Mouse (Mus musculus) T-helper 17 cell (primary cell): Measurements from ENCODE around the gene Gch1.
"Not testable (repeated sequence)": the region's sequence is repeated elsewhere in the genome, so short reads cannot be mapped to it uniquely, and the experiment has no call there.

Source experiments
- in situ Hi-C, 2 experiments: fragments of 300-600 bp; cut with MboI, MseI; formaldehyde crosslinking; loops; 1 replicate in 1 of 2; 2 replicates in 1 of 2; pipeline ENCODE4 v1.15.1; 2025; ENCODE audit warnings: high pct_unique_total_duplicates in 2 of 2

The Gch1 gene

DNA sequence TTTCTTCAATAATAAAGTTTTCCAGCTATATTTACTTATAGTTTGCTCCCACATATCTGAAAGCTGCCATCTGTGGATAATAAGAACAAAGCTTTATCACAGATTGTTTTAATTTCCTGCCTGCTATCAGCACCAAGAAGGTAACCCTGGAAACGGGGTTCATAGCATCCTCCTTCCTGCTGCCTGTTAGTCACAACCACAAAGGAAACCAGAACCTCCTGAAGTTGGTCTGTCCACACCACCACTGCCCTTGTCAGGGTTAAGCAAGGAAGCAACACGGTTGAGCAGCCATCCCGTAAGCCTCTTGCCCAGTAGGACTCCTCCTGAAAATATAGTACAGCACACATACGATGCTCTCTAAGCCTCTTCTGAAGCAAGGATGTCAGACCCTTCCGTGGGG lies 17.1 kb downstream of the Gch1 start:
- in situ Hi-C loops: loop anchor here in 1 of 2 experiments (10.0 kb wide), 1 partner anchor 533 kb away; no protein-coding TSS in a partner anchor

- in situ Hi-C loops: loop anchor here in 1 of 2 experiments (10.0 kb wide), 1 partner anchor 534 kb away; no protein-coding TSS in a partner anchor
These were observed 18.6 kb downstream of the Gch1 start for GRCm38 (mm10) chr14:47170499-47171109.

- in situ Hi-C loops: loop anchor here in 1 of 2 experiments (10.0 kb wide), 1 partner anchor 535 kb away; no protein-coding TSS in a partner anchor
These were observed 19.4 kb downstream of the Gch1 start for GRCm38 (mm10) chr14:47169677-47170410.

- in situ Hi-C loops: no loop called here
These were observed 23.5 kb downstream of the Gch1 start for GRCm38 (mm10) chr14:47165741-47166140.

GRCm38 (mm10) chr14:47165117-47165516 lies 24.1 kb downstream of the Gch1 start:
- in situ Hi-C loops: no loop called here

GRCm38 (mm10) chr14:47161921-47162427 lies 27.2 kb downstream of the Gch1 start:
- in situ Hi-C loops: no loop called here

DNA sequence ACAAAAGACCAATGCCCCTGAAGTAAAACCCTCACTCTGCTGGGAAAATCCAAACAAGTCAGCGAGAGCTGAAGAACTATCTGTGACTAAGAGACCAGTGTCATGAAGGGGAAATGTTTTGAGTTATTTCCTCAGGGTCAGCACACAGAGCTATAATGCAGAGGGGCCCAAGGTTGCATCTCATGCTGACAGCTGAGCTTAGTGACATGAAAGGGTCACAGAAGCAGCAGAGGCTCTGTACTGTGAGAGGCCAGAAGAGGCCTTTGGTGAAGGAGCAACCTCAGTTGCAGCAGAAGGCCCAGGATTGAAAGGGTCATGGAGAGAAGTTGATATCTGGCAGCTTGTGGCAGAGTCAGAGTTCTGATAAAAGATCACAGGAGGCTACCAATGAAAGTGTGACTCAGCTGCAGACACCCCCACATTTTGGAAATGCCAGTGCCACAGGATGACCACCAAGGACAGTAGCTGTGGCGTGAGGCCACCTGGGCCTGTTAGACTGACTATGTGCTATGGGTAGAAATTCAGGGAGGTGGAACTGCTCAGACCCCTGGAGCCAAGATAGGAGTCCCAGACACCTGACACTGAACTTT lies 29.1 kb downstream of the Gch1 start:
- in situ Hi-C loops: no loop called here

GRCm38 (mm10) chr14:47154303-47154702 lies 34.9 kb downstream of the Gch1 start:
- in situ Hi-C loops: no loop called here

GRCm38 (mm10) chr14:47151306-47151705 lies 37.9 kb downstream of the Gch1 start:
- in situ Hi-C loops: no loop called here

DNA sequence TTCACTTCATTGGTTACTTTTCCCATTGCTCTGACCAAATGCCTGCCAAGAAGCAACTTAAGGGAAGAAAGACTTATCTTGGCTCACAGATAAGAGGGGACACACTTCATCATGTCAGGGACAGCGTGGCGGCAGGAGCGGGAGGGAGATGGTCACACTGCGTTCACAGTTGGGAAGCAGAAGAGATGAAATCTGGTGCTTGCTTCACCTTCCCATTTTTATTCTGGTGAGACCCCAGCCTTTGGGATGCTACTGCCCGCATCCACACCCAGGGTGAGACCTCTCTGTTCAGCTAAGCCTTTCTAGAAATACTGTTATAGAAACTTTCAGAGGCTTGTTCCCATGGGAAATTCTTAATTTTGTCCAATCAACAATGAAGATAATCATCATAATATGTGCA lies 44.9 kb downstream of the Gch1 start:
- in situ Hi-C loops: no loop called here

DNA sequence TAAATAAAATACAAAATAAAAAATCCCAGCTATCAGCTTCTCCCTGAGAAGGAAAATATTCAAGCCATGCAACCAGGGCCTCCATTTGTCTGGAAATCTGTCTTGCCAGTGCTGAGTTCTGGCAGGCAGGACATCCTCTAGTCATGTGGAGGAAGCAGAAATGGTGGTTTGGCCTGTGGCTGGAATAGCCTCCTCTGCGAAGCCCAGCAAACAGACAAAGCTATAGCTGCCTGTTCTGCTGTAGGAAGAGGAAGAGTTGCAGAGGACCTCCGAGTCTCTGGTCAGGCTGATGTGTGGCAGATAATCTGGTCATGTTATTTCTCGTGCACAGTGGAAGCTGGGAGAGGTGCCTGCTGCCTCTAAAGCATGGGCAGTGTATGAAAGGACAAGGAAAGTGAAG lies 50.4 kb downstream of the Gch1 start:
- in situ Hi-C loops: no loop called here

DNA sequence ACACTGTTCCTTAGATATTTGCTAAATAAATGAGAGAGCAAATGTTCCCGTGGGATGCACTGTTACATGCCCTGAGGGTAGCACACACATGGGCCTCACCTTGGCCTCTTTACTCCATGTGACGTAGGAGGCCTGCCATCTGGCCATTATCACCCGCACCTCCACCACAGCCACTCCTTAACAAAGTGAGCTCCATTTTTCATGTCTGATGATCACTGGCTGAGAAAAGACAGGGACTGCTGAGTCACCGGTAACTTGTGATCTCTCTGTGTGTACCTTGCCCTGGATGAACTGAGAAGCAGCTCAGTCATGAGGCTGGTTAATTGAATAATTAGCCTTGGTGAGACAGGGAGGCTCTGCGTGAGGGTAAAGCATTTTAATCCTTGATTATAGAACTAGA lies 52.6 kb downstream of the Gch1 start:
- in situ Hi-C loops: no loop called here

DNA sequence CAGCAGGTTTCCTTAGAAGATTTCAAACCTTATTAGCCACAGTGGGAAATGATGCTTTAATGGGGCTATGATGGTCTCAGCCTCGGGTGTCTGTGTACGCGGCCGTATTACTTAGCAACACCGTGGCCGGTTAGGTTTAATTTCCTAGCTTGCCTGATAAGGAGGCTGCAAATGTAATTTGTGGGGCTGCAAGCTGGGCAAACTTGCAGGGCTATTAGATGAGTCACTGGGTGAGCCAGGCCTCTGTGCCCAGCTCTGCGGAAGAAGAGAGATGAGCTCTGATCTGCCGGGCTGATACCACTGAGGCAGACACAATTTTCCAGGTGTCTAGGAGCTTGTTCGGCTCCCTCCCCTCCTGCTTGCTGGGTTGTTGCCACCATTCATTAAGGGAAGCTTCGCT lies 55.3 kb downstream of the Gch1 start:
- in situ Hi-C loops: no loop called here

DNA sequence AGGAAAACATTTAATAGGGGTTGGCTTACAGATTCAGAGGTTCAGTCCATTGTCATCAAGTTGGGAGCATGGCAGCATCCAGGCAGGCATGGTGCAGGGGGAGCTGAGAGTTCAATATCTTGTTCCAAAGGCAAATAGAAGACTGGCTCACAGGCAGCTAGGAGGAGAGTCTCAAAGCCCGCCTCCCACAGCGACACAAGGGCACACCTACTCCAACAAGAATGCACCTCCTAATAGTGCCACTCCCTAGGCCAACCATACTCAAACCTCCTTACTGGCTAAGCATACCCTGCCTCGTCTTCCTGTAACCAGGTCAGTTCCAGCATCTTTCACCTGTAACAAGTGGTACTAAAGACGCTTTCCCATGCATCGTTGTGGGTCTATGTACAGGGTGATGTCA lies 61.2 kb downstream of the Gch1 start:
- in situ Hi-C loops: no loop called here

- in situ Hi-C loops: no loop called here
These were observed 71.7 kb downstream of the Gch1 start for GRCm38 (mm10) chr14:47117522-47117921.

GRCm38 (mm10) chr14:47116062-47116762 lies 73.0 kb downstream of the Gch1 start:
- in situ Hi-C loops: no loop called here

DNA sequence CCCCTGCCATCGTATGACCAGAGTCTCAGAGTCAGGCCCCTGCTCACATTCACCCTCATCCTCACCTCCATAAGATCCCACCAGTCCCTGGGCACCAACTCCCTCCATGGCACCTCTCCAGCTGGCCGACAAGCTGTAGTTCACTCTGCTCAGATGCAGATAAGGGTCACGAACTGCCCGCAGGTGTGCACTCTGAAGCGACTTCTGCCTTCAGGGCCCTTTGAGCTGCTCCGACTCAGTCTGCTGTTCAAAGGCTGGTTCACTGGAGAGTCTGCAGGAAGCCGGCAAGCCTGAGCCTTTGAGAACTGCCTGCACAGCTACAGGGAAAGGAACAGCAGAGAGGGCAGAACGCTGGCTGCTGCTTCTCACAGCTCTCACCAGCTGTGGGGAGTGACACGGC lies 74.1 kb downstream of the Gch1 start:
- in situ Hi-C loops: no loop called here

DNA sequence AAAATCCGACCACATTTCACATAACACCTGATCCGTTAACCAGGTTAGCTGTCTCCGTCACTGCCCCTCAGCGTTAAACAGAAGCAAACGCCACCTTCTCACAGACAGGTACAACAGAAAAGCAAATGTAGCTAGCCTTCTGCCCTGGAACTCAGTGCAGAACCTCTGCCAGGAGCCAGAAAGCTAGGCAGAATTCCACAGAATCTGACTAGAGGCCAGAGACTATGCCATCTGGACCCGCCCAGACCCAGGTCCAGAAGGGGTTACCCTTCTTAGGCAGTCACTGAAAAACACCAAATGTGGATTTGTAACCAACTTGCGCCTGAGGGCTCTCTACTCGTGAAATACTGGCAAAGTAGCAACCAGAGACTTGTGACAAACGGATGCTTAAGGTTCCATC lies 77.9 kb downstream of the Gch1 start:
- in situ Hi-C loops: no loop called here

DNA sequence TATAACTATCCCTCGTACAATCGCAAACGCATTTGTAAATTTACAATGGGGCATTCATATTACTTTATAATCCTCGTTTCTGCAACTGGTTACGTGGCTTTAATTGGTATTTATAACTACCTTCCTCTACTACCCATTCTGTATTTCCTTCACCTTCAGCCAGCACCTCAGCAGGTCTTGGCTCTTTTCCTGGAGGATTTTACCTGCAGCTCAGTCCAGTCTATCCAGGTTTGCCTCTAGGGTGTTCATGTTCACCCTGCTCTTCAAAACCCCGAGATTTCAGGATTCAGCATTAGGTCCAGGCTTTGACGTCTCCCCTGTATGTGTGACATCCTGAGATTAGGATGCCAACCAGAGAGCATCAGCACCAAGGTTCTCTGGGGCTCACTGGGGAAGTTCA lies 78.8 kb downstream of the Gch1 start:
- in situ Hi-C loops: not testable (repeated sequence)

DNA sequence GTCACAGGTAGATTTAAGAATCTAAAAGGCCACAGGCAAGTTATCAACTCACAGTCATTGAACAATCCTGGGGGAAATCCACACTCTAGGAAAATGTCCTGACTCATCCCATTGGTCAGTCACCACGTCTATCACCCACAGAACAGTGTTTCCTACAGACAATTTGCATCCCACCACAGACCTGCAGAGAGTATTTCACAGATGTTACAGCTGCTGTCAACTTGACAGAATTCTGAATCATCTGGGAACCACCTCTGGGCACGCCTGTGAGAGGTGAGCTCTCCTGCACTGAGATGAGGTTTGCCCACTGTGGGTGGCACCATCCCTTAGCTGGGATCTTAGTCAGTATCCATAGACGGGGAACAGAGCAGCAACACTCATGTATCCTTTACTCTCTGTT lies 81.8 kb downstream of the Gch1 start:
- in situ Hi-C loops: loop anchor here in 1 of 2 experiments (10.0 kb wide), 1 partner anchor 1907 kb away; no protein-coding TSS in a partner anchor

DNA sequence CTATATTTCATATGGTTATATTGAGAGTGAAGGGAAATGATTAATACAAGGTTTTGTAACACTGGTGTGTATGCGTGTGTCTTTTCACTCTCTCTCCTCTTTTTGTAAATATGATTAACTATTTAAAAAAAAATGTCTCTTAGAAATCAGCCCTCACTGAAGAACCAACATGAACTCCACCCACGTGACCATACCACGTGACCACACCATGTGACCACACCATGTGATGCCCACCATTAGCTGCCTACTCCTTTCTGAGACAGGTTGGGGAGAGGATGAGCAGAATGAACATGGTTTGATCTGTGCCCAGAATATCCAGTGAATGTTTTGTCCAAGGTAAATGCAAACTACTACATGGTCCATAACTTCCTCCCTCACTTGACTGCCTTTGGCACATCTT lies 83.5 kb downstream of the Gch1 start:
- in situ Hi-C loops: loop anchor here in 1 of 2 experiments (10.0 kb wide), 1 partner anchor 1909 kb away; no protein-coding TSS in a partner anchor

DNA sequence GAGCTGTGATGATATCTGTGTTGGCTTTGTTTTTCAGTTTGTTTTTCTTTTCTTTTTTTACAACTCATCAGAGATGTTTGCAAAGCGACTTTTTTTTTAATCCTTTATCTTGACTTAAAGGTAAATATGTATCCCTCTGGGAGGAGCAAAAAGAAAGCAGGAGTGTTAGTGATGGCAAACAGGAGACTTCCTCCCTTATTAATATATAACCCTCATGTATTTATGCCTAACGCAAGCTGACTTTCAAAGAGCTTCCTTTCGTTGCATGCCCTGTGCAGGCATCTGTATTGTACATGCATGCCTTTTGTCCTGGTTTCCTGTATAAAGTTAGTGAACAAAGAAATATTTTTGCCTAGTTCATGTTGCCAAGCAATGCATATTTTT lies 84.0 kb downstream of the Gch1 start:
- in situ Hi-C loops: loop anchor here in 1 of 2 experiments (10.0 kb wide), 1 partner anchor 1910 kb away; no protein-coding TSS in a partner anchor
